Mouse (Mus musculus) cerebellum, adult (tissue): ENCODE measurements around the gene Sox14.

Experiments
- ATAC-seq: cut with Nextera tagmentation; 2 replicates; pipeline ENCODE4 v1.9.2; 2017; ENCODE audit warnings: mild to moderate bottlenecking, moderate library complexity, mixed read lengths; ENCODE audit not compliant: insufficient number of reproducible peaks, low FRiP score, low TSS enrichment

Gene Sox14

GRCm38 (mm10) chr9:99875618-99876372, at the start of gene Sox14:
Gene Sox14, minus strand, starts transcription at chr9:99876170.
- no peak for ATAC-seq

GRCm38 (mm10) chr9:99879311-99879710, 3.3 kb upstream of the Sox14 start:
- no peak for ATAC-seq

GRCm38 (mm10) chr9:99878588-99878987, 2.6 kb upstream of the Sox14 start:
- no peak for ATAC-seq

- ATAC-seq, result no peak
Observed at GRCm38 (mm10) chr9:99877056-99877546, 1.1 kb upstream of the Sox14 start.

GRCm38 (mm10) chr9:99876373-99877055, 544 bp upstream of the Sox14 start:
- no peak for ATAC-seq

- ATAC-seq, result no peak
Observed at GRCm38 (mm10) chr9:99874735-99875617, 994 bp downstream of the Sox14 start.

- no peak for ATAC-seq
Observed at GRCm38 (mm10) chr9:99873721-99874120, 2.2 kb downstream of the Sox14 start.

- no peak for ATAC-seq
Observed at GRCm38 (mm10) chr9:99873116-99873620, 2.8 kb downstream of the Sox14 start.

GRCm38 (mm10) chr9:99872204-99873115, 3.5 kb downstream of the Sox14 start:
- no peak for ATAC-seq

- no peak for ATAC-seq
Observed at GRCm38 (mm10) chr9:99871556-99872203, 4.3 kb downstream of the Sox14 start.

- ATAC-seq, result no peak
Observed at GRCm38 (mm10) chr9:99870780-99871555, 5.0 kb downstream of the Sox14 start.

- no peak for ATAC-seq
Observed at GRCm38 (mm10) chr9:99869936-99870779, 5.8 kb downstream of the Sox14 start.

GRCm38 (mm10) chr9:99869275-99869674, 6.7 kb downstream of the Sox14 start:
- no peak for ATAC-seq

GRCm38 (mm10) chr9:99868606-99869005, 7.4 kb downstream of the Sox14 start:
- ATAC-seq, result no peak

GRCm38 (mm10) chr9:99868054-99868453, 7.9 kb downstream of the Sox14 start:
- no peak for ATAC-seq

GRCm38 (mm10) chr9:99862936-99863335, 13.0 kb downstream of the Sox14 start:
- no peak for ATAC-seq

- ATAC-seq, result no peak
Observed at GRCm38 (mm10) chr9:99854486-99854885, 21.5 kb downstream of the Sox14 start.
